Mouse (Mus musculus) heart, embryonic 15.5 days (tissue): ENCODE data around the gene Caskin2. TPM values are rescaled to one million over a fixed set of nuclear protein-coding genes. Genes with fewer than 3 reads are reported as not detected.
A peak's percentile ranks its signal among the peaks of the same experiment; 100 is the strongest.

Source experiments
- ATAC-seq: fragments of 200-750 bp; cut with Nextera tagmentation; replicated peaks from 2 replicates; pipeline ENCODE4 v1.8.0; 2017; ENCODE audit warnings: low read depth, moderate TSS enrichment; ENCODE audit not compliant: insufficient number of reproducible peaks, insufficient read depth, low FRiP score
- H3K27ac ChIP-seq: fragments of 300-500 bp; sonication (generic); 2 replicates; pipeline ENCODE4 v1.5.1; 2015; ENCODE audit warnings: mild to moderate bottlenecking, inconsistent platforms
- H3K27me3 ChIP-seq: fragments of 300-500 bp; sonication (generic); 2 replicates; pipeline ENCODE4 v1.6.1; 2015; ENCODE audit warnings: inconsistent platforms
- H3K36me3 ChIP-seq: fragments of 300-500 bp; sonication (generic); 2 replicates; pipeline ENCODE4 v1.6.1; 2015; ENCODE audit warnings: mild to moderate bottlenecking, inconsistent platforms
- H3K4me1 ChIP-seq: fragments of 300-500 bp; sonication (generic); replicated peaks from 2 replicates; pipeline ENCODE4 v1.6.1; 2015; ENCODE audit warnings: inconsistent platforms
- H3K4me2 ChIP-seq: fragments of 300-500 bp; sonication (generic); 2 replicates; pipeline ENCODE4 v1.6.1; 2015; ENCODE audit warnings: inconsistent platforms, mild to moderate bottlenecking, moderate library complexity
- H3K4me3 ChIP-seq: fragments of 300-500 bp; sonication (generic); 2 replicates; pipeline ENCODE4 v1.5.1; 2015; ENCODE audit warnings: mild to moderate bottlenecking, inconsistent platforms
- H3K9ac ChIP-seq: fragments of 300-500 bp; sonication (generic); 2 replicates; pipeline ENCODE4 v1.6.1; 2015; ENCODE audit warnings: mild to moderate bottlenecking, inconsistent platforms
- H3K9me3 ChIP-seq: fragments of 300-500 bp; sonication (generic); replicated peaks from 2 replicates; pipeline ENCODE4 v1.6.1; 2016; ENCODE audit warnings: inconsistent platforms
- WGBS: fragments of 180-500 bp; shearing (Covaris S2); methylation state at CpG from one replicate; pipeline ENCODE4 v1.1.7; 2015; ENCODE audit warnings: mixed read lengths; 5-methylcytosine and 5-hydroxymethylcytosine counted together
- polyA plus RNA-seq: library from polyadenylated mRNA; unstranded; fragments of >200 nt; fragmentation: Nextera tagmentation; extraction: Ambion mirVana; gene quantifications from 2 replicates; pipeline ENCODE4 v1.2.1, GENCODE M21; 2015

Gene Caskin2
- polyA plus RNA-seq, 1 experiment from 2014 or later: 18.0 TPM

- peaks cover 22% of the 10 kb centered on the region for H3K36me3 ChIP-seq
- H3K9me3 ChIP-seq: no peaks in the 10 kb centered on the region
- peak overlapping the region; percentile 95 for H3K27ac ChIP-seq
- H3K4me3 ChIP-seq: no peak overlapping the region; the same call in 1 of the 2 replicates
- peak overlapping the region; percentile 36 for H3K4me2 ChIP-seq
- peak overlapping the region; percentile 40 for H3K9ac ChIP-seq
- no peaks in the 10 kb centered on the region for H3K27me3 ChIP-seq
- peak; percentile 87 for ATAC-seq
- WGBS: 10% methylated on average over 6 of the region's 6 CpGs
- peaks cover 68% of the 10 kb centered on the region for H3K4me1 ChIP-seq
Measured at GRCm38 (mm10) chr11:115841961-115842550, 28.6 kb upstream of the Caskin2 start.

GRCm38 (mm10) chr11:115841044-115841443, 27.6 kb upstream of the Caskin2 start:
- no peak for ATAC-seq

GRCm38 (mm10) chr11:115839732-115840131, 26.3 kb upstream of the Caskin2 start:
- 67% methylated on average over 3 of the region's 3 CpGs for WGBS
- H3K27me3 ChIP-seq: no peaks in the 10 kb centered on the region
- H3K27ac ChIP-seq: peak overlapping the region; percentile 50
- no peaks in the 10 kb centered on the region for H3K9me3 ChIP-seq
- peaks cover 73% of the 10 kb centered on the region for H3K4me1 ChIP-seq
- H3K9ac ChIP-seq: no peak overlapping the region
- no peak overlapping the region for H3K4me2 ChIP-seq
- ATAC-seq: no peak
- no peak overlapping the region for H3K4me3 ChIP-seq
- peaks cover under 1% of the 10 kb centered on the region; the same call in 1 of the 2 replicates for H3K36me3 ChIP-seq

More at GRCm38 (mm10) chr11:115841044-115841443, 27.6 kb upstream of the Caskin2 start:
- H3K27me3 ChIP-seq: no peaks in the 10 kb centered on the region
- H3K9ac ChIP-seq: no peak overlapping the region
- WGBS: 88% methylated on average over 6 of the region's 6 CpGs
- no peaks in the 10 kb centered on the region for H3K9me3 ChIP-seq
- no peak overlapping the region for H3K4me2 ChIP-seq
- no peak overlapping the region for H3K4me3 ChIP-seq
- H3K4me1 ChIP-seq: peaks cover 73% of the 10 kb centered on the region
- H3K36me3 ChIP-seq: peaks cover 13% of the 10 kb centered on the region
- peak overlapping the region; percentile 95 for H3K27ac ChIP-seq

GRCm38 (mm10) chr11:115838895-115839311, 25.5 kb upstream of the Caskin2 start:
- WGBS: 42% methylated on average over 4 of the region's 4 CpGs
- no peak overlapping the region for H3K4me2 ChIP-seq
- H3K9ac ChIP-seq: no peak overlapping the region
- H3K4me1 ChIP-seq: peaks cover 72% of the 10 kb centered on the region
- H3K27me3 ChIP-seq: no peaks in the 10 kb centered on the region
- H3K36me3 ChIP-seq: no peaks in the 10 kb centered on the region
- no peak overlapping the region for H3K4me3 ChIP-seq
- H3K27ac ChIP-seq: peak overlapping the region; percentile 50
- no peak for ATAC-seq
- no peaks in the 10 kb centered on the region for H3K9me3 ChIP-seq

GRCm38 (mm10) chr11:115837606-115838345, 24.3 kb upstream of the Caskin2 start:
- Histone ChIP-seq H3K4me2 (no peak overlapping the region), H3K4me3 (no peak overlapping the region), H3K27me3 (no peaks in the 10 kb centered on the region), H3K9ac (no peak overlapping the region), H3K9me3 (no peaks in the 10 kb centered on the region), H3K36me3 (no peaks in the 10 kb centered on the region), H3K4me1 (peaks cover 73% of the 10 kb centered on the region), H3K27ac (peak overlapping the region; percentile 59; the same call in 1 of the 2 replicates)
- ATAC-seq: no peak
- 87% methylated on average over 22 of the region's 22 CpGs for WGBS

GRCm38 (mm10) chr11:115836656-115837395, 23.4 kb upstream of the Caskin2 start:
- Histone ChIP-seq H3K4me1 (peaks cover 73% of the 10 kb centered on the region), H3K36me3 (no peaks in the 10 kb centered on the region), H3K9ac (no peak overlapping the region), H3K4me3 (no peak overlapping the region), H3K4me2 (no peak overlapping the region), H3K27me3 (no peaks in the 10 kb centered on the region), H3K9me3 (no peaks in the 10 kb centered on the region), H3K27ac (peak overlapping the region; percentile 59)
- WGBS: 37% methylated on average over 11 of the region's 11 CpGs
- ATAC-seq: no peak

GRCm38 (mm10) chr11:115834033-115834432, 20.6 kb upstream of the Caskin2 start:
- WGBS: 82% methylated on average over 6 of the region's 6 CpGs
- no peak for ATAC-seq
- H3K4me1 ChIP-seq: peaks cover 78% of the 10 kb centered on the region
- no peaks in the 10 kb centered on the region for H3K27me3 ChIP-seq
- no peak overlapping the region for H3K4me3 ChIP-seq
- no peaks in the 10 kb centered on the region for H3K9me3 ChIP-seq
- no peak overlapping the region for H3K4me2 ChIP-seq
- H3K9ac ChIP-seq: no peak overlapping the region; the same call in 1 of the 2 replicates
- no peaks in the 10 kb centered on the region for H3K36me3 ChIP-seq
- H3K27ac ChIP-seq: peak overlapping the region; percentile 73

- no peaks in the 10 kb centered on the region for H3K27me3 ChIP-seq
- 13% methylated on average over 8 of the region's 8 CpGs for WGBS
- H3K27ac ChIP-seq: peak overlapping the region; percentile 73
- H3K36me3 ChIP-seq: no peaks in the 10 kb centered on the region
- no peak overlapping the region for H3K4me3 ChIP-seq
- peak overlapping the region; percentile 24; the same call in 1 of the 2 replicates for H3K9ac ChIP-seq
- H3K9me3 ChIP-seq: no peaks in the 10 kb centered on the region
- peaks cover 74% of the 10 kb centered on the region for H3K4me1 ChIP-seq
- H3K4me2 ChIP-seq: peak overlapping the region; percentile 31
- peak; percentile 20; the same call in 1 of the 2 replicates for ATAC-seq
Measured at GRCm38 (mm10) chr11:115833021-115833513, 19.6 kb upstream of the Caskin2 start.

GRCm38 (mm10) chr11:115832523-115832922, 19.1 kb upstream of the Caskin2 start:
- no peaks in the 10 kb centered on the region for H3K36me3 ChIP-seq
- peak; percentile 23; the same call in 1 of the 2 replicates for ATAC-seq
- no peaks in the 10 kb centered on the region for H3K27me3 ChIP-seq
- no peaks in the 10 kb centered on the region for H3K9me3 ChIP-seq
- no peak overlapping the region; the same call in 1 of the 2 replicates for H3K9ac ChIP-seq
- no peak overlapping the region for H3K4me3 ChIP-seq
- 13% methylated on average over 8 of the region's 8 CpGs for WGBS
- H3K27ac ChIP-seq: peak overlapping the region; percentile 73
- peaks cover 69% of the 10 kb centered on the region for H3K4me1 ChIP-seq
- H3K4me2 ChIP-seq: peak overlapping the region; percentile 31

- peaks cover 69% of the 10 kb centered on the region for H3K4me1 ChIP-seq
- H3K4me2 ChIP-seq: peak overlapping the region; percentile 31; the same call in 1 of the 2 replicates
- H3K9me3 ChIP-seq: no peaks in the 10 kb centered on the region
- H3K36me3 ChIP-seq: no peaks in the 10 kb centered on the region
- no peak overlapping the region for H3K9ac ChIP-seq
- WGBS: 64% methylated on average over 6 of the region's 6 CpGs
- H3K27me3 ChIP-seq: no peaks in the 10 kb centered on the region
- peak overlapping the region; percentile 73; the same call in 1 of the 2 replicates for H3K27ac ChIP-seq
- ATAC-seq: no peak
- no peak overlapping the region for H3K4me3 ChIP-seq
Measured at GRCm38 (mm10) chr11:115832064-115832463, 18.6 kb upstream of the Caskin2 start.

GRCm38 (mm10) chr11:115831518-115831917, 18.1 kb upstream of the Caskin2 start:
- no peaks in the 10 kb centered on the region for H3K9me3 ChIP-seq
- H3K27ac ChIP-seq: peak overlapping the region; percentile 73; the same call in 1 of the 2 replicates
- no peaks in the 10 kb centered on the region for H3K27me3 ChIP-seq
- H3K9ac ChIP-seq: peak overlapping the region; percentile 19; the same call in 1 of the 2 replicates
- WGBS: 32% methylated on average over 3 of the region's 3 CpGs
- no peak for ATAC-seq
- H3K4me1 ChIP-seq: peaks cover 65% of the 10 kb centered on the region
- H3K4me2 ChIP-seq: no peak overlapping the region
- H3K36me3 ChIP-seq: no peaks in the 10 kb centered on the region
- H3K4me3 ChIP-seq: no peak overlapping the region
